Mouse (Mus musculus) frontal cortex, postnatal 14 days (tissue): ENCODE results near the gene Pcx.

Experiments
- DNase-seq, 2 experiments: peaks; one replicate each; pipeline ENCODE4 v3.0.0; 2022; ENCODE audit warnings: low spot score in 2 of 2

The Pcx gene

DNA sequence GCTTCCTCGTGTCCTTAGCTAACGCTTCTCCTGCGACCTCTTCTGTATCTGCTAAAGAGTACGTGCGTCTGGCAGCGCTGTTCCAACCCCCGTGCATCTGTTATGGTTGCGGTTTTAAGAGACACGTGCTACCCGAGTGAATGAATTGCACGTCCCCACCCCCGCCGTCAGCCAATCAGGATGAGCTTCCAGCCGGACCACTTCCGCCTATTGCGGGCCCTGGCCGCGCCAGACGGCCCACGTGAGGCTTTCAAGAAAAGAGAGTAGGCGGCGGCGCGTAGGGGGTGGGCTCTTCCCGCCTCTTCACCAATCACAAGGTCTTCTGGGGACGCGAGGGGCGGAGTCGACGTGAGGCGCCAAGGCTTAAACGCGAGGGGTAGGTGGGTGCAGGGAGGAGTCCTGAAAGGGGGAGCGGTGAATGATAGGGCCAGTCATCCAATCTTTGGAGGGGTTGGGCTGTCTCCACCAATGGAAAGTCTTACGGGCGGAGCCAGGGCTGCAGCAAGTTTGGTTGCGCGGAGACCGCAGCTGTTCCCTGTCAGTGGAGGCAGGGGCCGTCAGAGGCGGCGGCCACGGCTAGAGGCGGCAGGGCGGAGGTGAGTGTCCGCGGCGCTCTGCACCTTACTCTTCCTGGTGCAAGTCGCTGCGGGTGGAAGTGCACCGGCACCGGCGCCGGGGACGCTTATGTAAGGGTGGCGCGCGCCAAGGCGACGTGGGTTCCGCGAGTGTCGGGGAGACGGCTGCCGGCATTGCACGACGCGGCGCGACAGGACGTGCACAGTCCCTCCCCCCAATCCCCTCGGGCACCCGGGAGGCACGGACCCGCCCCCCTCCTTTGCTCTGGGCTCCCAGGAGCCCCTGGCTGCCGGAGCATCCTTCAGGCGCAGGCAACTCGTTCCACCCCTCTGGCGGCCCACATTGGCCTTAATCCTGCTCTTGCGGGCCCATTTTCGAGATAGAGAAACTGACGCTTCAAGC lies at the start of gene Pcx:
Gene Pcx (plus strand): TSS at position 487 of the 978 bp plus-strand sequence.
- DNase-seq, result peak; percentile 98 to 99

DNA sequence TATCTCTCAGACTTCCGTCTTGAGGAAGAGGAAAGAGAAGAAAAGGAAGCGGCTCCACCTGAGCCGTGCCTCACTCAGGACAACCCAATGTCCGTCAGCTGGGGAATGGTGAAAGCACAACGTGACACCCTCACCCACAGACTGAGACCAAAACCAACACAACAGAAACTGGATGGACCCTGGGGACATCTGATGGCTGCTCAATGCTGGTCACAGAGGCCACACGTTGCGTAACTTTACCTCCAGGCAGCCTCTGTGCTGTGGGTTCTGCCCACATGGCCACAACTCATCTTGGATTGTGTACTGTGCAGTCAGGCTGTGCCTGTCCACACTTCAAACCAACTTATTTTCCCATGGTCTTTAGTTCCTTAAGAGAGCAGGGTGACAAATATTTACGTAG lies 48.3 kb upstream of the Pcx start:
- DNase-seq, result no peak

DNA sequence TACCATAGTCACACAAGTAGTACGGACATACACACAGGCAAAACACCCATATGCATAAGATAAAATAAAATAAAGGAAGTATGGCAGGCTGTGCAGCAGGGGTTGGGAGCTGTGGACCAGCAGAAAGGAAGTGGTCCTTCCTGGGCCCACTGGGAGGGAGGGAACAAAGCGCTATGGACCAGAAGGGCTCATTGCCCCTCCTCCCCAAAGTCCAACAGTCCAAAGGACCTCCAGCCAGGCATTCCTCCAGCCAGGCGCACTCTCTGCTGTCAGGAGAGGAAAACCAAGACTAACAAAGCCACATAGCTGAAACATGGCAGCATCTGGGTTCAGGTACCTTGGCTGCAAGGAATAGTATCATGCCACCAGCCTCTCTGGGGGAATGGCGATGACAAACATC lies 45.6 kb upstream of the Pcx start:
- DNase-seq, result no peak

DNA sequence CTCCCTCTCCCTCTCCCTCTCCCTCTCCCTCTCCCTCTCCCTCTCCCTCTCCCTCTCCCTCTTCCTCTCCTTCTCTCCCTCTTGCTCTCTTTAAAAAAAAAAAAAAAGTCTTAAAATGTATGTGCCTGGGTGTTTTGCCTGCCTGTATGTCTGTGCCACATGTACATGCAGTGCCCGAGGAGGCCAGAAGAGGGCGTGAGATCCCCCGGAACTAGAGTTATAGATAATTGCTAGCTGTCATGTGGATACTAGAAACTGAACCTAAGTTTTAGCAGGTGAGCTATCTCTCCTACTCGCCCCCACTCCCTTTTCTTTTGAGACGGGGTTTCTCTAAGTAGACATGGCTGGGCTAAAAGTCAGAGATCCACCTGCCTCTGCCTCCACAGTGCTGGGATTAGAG lies 41.9 kb upstream of the Pcx start:
- no peak for DNase-seq

DNA sequence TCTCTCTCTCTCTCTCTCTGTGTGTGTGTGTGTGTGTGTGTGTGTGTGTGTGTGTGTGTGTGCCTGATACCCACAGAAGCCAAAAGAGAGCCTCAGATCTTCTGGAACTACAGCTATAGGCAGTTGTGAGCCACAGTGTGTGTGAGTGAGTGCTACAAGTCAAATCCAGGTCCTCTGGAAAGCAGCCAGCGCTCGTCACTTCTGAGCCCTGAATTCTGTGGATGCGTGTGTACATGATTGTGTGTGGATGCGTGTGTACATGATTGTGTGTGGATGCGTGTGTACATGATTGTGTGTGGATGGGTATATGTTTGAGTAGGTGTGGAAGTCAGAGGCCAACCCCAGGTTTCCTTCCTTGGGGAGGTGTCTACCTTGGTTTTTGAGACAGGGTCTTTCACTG lies 36.7 kb upstream of the Pcx start:
- no peak for DNase-seq

DNA sequence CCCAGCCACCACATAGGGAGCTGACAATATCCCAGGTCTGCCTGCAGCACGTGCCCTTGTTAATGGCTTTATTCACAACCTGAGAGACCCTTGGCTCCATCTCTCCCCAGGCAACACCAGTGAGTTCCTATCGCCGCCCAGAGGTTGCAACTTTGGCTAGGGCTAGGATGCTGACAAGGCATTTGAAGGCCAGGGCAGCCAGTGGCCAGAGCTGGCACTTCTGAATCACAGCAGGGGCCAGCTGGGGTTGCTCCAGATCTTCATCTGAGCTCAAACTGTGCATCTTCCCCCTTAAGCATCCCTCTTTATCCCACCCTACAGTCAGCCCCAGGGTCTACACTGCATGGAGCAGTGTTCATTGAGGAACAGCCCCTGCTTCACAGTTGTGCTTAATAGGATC lies 35.5 kb upstream of the Pcx start:
- DNase-seq, result no peak

DNA sequence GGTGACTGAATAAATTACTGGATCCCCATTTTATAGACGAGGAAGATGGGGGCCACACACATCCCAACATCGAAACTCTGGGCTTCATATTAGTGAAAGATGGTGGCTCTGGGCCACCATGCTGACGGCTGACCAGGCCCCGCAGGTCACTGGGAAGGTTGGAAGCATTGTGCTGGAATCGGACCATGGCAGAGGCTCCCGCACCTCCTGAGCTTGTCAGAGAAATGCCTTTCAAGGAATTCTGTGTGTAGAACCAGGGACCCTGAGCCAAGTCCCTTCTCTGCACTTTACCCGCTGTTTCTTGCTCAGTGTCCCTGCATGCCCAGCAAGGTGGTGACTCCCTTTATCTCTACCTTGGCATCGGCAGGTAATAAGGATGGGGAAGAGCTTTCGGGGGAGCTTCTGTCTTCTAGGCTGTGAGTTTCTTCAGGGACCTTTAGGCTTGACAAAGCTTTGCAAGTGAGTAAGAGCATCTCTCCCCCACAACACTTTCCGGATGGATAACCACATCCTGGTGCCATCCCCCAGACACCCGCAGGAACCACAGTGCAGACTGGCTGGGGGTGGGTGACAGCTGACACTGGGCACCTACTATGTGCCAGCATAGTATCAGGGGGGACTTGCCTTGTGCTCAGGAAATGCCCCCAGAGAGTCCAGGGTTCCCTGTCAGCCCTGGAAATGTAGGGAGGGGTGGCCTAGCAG lies 34.9 kb upstream of the Pcx start:
- DNase-seq, result no peak

DNA sequence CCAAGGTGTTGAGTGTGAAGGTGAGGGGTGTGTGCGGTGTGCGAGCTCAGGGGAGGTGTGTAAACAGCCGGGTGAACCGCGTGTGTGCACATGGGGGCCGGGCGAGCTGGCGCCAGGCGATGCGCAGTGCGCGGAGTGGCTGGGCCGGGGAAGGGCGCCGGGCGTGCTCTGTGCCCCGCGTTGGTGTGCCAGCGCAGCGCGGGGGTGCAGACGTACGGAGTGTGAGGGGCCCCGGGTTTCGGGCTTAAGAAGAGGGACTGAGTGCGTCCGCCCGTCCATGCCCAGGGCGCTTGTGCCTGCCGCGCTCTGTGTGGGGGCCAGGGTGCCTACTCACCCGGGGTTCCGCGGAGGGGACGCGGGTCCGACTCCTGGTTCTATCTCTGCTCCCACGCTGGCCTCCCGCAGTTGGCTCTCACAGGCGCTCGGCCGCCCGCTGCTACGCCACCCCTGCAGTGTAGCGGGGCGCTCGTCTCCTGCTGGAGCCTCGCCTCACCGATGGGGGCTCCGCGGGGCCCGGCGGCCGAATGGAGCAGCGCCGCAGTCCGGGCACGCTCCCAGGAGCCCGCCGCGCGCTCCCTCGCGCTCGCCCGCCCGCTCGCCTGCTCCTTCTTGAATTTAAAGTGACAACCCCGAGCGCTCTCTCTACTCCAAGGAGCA lies 33.5 kb upstream of the Pcx start:
- DNase-seq, result peak in 1 of 2 experiments; percentile 43

DNA sequence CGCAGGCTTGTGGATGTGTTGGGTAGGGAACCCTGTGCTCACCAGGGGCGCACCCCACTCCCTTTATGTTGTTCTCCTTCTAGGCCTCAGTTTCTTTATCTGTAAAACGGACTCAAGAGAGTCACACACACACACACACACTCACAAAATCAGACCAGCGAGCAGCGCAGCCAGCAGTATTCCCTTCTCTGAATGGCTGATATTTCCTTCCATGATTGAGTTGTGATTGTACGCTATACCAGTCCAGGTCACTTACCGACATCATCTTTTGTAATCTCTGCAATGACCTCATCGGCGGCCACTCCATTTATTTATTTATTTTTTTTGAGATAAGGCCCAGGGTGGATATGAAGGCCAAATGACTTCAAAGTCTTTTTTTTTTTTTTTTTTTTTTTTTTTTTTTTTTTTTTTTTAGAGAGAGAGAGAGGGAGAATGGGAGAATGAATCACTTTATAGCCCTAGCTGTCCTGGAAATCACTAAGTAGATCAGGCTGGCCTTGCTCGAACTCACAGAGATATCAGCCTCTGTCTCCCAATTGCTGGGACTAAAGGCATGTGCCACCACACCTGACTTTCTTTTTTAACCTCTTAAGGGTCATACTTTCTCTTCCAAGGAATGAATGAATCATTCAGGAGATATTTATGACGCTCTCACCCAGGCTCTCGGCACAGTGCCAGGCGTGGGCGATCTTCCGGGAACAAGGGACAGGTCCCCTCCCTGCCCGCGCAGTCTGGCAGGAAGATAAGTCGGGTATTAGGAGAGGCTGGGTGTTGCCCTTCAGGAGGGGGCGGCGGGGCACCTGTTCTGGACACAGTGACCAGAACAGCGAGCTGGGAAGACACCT lies 32.7 kb upstream of the Pcx start, which contains the start of gene Syt12:
Gene Syt12 (minus strand): TSS at position 103 of the 845 bp plus-strand sequence.
- DNase-seq, result peak in 1 of 2 experiments; percentile 43

DNA sequence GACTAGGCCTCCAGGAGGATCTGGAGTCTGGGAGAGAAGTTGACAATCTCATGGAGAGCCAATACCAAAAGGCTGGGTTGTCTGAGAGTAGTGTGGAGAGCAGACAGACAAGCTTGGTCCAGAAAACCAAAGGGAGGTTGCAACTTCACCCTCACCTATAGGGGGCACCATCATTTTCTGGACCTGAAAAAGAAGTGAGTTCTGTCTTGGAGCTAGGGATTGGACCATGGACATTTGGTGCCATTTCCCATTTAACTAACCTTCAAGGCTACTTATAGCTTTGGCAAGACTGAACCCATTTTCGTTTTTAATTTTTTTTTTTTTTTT lies 32.1 kb upstream of the Pcx start:
- no peak for DNase-seq

DNA sequence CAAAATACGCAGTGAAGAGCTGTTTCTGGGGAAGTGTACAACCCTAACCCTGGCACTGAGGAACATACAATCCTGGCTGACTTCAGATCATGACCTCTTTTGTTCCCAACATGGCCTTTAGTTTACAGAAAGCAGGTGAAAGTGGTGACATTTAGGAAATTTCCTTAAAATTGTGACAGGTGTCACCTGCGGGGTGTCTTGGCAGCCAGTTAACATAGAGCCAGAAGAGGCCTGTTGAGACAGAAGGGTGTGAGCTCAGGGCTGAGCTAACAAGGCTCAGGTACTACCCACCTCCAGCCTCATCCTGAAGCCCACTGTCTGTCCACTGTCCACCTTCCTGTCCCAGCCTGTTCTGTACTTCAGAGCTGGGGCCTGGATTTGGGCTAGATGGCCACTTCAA lies 30.2 kb upstream of the Pcx start:
- DNase-seq, result no peak

DNA sequence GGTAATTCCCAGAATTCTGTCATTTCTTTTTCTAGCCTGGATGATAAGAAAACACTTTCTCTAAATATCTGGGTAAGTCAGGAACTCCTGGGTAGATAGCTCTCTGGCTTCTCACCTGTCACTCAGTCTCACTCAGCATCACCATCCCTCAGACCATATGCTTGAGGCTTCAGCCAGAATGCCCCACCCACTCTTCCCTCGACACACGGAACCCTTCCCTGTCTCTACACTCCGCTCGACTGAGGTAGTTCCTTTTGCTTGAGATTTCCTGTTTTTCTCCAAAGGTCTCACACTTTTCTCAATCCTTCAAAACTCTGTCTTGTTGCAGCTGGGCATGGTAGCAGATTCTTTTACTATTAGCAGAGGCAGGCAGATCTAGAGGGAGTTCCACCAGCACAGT lies 28.9 kb upstream of the Pcx start:
- no peak for DNase-seq

DNA sequence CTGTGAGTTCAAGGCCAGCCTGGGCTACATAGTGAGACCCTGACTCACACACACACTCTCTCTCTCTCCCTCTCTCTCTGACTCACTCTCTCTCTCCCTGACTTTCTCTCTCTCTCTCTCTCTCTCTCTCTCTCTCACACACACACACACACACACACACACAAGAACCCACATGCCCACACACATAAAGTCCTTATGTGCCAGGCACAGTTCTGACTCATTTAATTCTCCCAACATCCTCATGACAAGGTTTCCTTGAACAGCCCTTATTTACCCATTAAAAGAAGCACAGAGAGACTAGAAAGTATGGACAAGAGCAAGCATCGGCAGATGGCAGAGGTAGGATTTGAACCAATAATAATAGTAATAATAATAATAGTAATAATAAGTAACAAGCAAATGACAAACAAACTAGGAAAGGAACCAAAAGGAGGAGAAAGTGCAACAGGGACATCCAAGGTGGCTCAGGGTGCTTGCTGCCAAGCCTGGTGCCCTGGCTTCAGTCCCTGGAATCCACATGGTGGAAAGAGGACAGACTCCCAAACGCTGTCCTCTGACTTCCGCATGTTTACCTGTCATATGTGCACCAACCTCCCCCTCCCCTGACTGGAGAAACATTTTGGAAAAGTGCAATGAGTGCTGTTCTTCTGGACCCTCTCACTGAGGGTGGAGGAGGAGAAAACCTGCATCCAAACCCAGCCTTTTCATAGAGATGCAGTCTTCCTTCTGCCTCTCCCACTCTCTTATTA lies 28.0 kb upstream of the Pcx start:
- no peak for DNase-seq

DNA sequence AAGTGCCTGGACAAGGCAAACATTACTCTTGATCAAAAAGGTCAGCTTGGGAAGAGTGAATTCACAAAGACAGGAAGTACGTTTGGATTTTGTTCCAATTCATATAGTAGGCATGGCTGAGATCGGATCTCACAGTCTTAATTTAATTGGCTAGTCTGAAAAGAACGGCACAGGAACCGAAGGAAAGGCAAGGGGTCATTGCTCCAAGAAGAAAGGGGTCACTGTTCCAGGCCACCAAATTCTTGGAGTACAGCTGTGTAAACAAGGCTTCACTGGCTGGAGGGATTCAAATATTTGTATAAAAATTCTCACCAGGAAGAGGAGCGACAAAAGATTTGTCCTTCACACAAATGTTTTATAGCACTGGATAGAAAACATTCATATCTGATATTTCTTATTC lies 25.3 kb upstream of the Pcx start:
- DNase-seq, result no peak

DNA sequence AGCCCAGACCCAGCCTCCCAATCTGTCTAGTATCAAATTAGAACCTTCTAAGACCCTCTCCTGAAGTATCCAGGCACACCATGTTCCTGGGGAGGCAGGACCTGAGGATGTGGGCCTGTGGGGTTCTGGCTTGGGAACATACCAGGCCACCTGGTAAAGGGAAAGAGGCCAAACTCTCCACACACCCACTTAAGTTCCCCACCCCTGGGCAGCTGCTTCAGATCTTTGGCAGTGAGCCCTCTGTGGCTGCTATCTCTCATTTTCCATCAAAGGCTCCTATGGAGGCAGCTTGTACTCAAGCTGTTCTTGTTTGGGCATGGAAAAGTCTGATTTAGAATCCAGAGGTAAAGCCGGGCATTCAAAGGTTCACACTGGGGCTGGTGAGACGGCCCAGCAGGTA lies 22.4 kb upstream of the Pcx start:
- DNase-seq, result no peak

DNA sequence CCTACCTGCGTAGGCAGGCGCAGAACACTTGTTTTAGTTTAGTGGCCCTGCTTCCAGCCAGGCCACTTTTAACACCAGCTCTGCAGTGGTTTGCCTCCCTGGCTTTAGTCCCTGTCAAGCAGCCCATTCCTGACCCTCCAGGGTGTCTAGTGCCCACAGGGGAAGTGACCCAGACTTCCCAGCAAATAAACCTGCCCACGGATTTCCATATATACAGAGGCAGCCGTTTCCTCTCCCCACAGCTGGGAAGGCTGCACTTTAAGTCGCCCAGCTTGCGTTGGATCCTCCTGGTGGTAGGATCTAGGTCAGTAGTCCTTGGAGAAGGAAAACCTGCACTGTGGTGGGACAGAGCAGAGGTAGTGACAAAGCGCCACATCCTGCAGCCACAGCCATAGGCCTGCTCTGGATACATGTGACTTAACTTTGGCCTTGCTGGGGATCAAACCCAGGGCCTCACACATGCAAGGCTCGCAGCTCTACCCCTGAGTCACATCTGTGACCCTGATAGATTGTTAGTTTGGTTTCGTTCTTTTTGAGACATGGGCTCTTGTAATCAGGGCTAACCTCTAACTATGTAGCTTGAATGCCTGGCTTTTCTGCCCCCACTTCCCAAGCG lies 19.1 kb upstream of the Pcx start:
- no peak for DNase-seq

DNA sequence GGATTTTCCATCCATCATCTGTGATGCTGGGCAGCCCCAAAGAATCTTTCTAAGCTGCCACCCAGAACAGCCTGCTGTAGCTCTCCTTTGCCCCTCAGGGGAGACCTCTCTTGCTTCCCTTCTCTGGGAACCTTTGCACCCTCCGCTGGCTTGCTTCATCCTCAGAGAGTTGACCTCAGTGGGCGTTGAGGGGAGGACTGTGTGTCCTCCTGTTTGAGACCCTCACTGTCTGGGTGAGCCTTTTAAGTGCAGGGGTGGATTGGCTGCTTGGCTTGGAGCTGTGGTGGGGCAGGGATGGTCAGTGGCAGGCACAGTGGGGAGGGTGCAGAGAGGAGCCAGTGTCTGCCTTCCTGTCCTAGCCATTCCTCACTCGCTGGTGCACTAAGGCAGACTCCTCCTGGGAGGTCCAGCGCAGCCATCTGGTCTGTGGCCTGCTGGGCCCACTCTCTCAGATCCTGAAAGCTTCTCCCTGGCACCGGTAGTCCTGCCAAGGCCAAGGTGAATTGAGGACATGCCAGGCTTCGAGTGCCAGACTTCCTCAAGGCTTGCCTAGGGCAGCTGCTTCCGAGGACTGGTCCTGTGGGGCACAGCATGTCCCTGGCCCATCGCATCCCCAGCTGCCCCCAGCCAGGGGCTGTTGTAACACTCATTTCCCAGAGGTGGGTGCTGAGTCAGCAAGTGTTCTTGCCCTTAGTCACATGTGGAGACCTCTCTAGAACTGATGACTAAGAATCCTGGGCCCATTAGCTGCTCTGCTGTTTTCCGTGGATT lies 17.6 kb upstream of the Pcx start:
- peak in 1 of 2 experiments; percentile 60 for DNase-seq

DNA sequence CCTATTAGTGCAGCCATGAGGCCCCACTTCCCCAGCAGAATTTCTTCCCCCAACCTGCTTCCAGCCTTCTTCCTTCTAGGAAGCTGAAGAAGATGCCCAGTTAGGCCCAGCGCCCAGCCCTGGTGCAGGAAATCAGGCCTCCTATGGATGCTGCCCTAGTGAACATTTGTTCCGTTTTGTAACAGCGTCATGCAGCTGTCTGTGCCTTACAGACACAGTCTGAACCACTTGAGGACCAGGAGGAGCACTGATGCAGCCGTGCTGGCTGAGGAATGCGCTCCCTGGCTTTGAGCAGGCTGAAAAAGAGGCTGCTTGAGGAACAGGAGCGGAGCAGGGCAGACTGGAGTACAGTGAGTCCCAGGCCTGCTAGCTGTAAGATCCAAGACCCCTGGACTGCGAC lies 15.6 kb upstream of the Pcx start:
- DNase-seq, result no peak

DNA sequence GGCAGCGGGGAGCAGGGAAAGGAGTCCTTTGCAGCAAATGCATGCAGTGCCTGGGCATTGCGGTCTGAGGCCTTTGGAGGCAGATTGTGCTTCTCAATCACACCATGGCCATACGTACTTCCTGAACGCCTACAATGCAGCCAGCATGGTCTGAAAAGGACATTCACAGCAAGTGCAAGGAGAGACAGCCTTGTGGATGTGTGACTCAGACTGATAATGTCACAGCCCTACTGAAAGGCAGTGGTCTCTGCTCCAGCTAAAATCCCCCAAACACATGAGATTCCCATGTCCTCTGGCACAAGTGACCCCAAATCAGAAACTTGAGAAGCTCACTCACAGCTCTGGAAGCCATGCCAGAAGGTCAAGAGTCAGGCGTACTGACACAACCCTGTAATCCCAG lies 14.5 kb upstream of the Pcx start:
- DNase-seq, result no peak
